Mouse (Mus musculus) midbrain, embryonic 13.5 days (tissue): Measurements from ENCODE around the gene Zfp612. TPM values are rescaled to one million over a fixed set of nuclear protein-coding genes. Genes with fewer than 3 reads are reported as not detected.

Experiments
- ATAC-seq: fragments of 200-750 bp; cut with Nextera tagmentation; 2 replicates; pipeline ENCODE4 v1.8.0; 2017; ENCODE audit warnings: mild to moderate bottlenecking, moderate TSS enrichment, moderate library complexity
- H3K27ac ChIP-seq: fragments of 300-500 bp; sonication (generic); 2 replicates; pipeline ENCODE4 v1.5.1; 2015; ENCODE audit warnings: inconsistent platforms, mild to moderate bottlenecking, moderate library complexity
- H3K27me3 ChIP-seq: fragments of 300-500 bp; sonication (generic); 2 replicates; pipeline ENCODE4 v1.6.1; 2015; ENCODE audit warnings: mild to moderate bottlenecking, inconsistent platforms
- H3K36me3 ChIP-seq: fragments of 300-500 bp; sonication (generic); 2 replicates; pipeline ENCODE4 v1.6.1; 2015; ENCODE audit warnings: mild to moderate bottlenecking, inconsistent platforms
- H3K4me1 ChIP-seq: fragments of 300-500 bp; sonication (generic); replicated peaks from 2 replicates; pipeline ENCODE4 v1.6.1; 2015; ENCODE audit warnings: inconsistent platforms
- H3K4me2 ChIP-seq: fragments of 300-500 bp; sonication (generic); replicated peaks from 2 replicates; pipeline ENCODE4 v1.6.1; 2015; ENCODE audit warnings: moderate library complexity, mild to moderate bottlenecking, inconsistent platforms
- H3K4me3 ChIP-seq: fragments of 300-500 bp; sonication (generic); replicated peaks from 2 replicates; pipeline ENCODE4 v1.5.1; 2015; ENCODE audit warnings: mild to moderate bottlenecking, inconsistent platforms
- H3K9ac ChIP-seq: fragments of 300-500 bp; sonication (generic); replicated peaks from 2 replicates; pipeline ENCODE4 v1.6.1; 2015; ENCODE audit warnings: mild to moderate bottlenecking, inconsistent platforms
- H3K9me3 ChIP-seq: fragments of 300-500 bp; sonication (generic); 2 replicates; pipeline ENCODE4 v1.6.1; 2016; ENCODE audit warnings: mild to moderate bottlenecking, inconsistent platforms
- WGBS: fragments of 180-500 bp; shearing (Covaris S2); methylation state at CpG from one replicate; pipeline ENCODE4 v1.1.7; 2015; 5-methylcytosine and 5-hydroxymethylcytosine counted together
- polyA plus RNA-seq: library from polyadenylated mRNA; unstranded; fragments of >200 nt; fragmentation: Nextera tagmentation; extraction: Ambion mirVana; gene quantifications from 2 replicates; pipeline ENCODE4 v1.2.1, GENCODE M21; 2015

Gene Zfp612
- polyA plus RNA-seq, 1 experiment from 2014 or later = 20.3 TPM

DNA sequence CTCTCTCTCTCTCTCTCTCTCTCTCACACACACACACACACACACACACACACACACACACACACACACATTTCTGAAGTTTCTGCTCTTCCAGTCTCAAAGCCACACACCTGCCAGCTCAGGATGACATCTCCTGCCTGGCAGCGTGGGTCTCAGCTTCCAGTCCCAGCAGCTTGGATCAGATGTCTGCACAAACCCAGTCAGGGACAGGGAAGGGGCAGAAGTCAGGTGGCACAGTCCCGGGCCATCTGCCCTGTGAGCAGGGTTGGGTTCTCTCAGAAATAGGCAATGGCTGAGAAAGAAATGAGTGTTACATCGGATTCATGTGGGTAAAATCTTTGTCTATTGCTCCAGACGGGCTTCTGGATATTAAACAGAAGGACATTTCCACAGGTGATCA lies 61.2 kb downstream of the Zfp612 start:
- H3K4me2 ChIP-seq = no peak overlapping the region
- no peak overlapping the region for H3K27ac ChIP-seq
- no peaks in the 10 kb centered on the region for H3K36me3 ChIP-seq
- no peaks in the 10 kb centered on the region for H3K9me3 ChIP-seq
- no peak overlapping the region for H3K4me3 ChIP-seq
- no peaks in the 10 kb centered on the region for H3K27me3 ChIP-seq
- ATAC-seq = no peak
- H3K9ac ChIP-seq = no peak overlapping the region
- WGBS = 68% methylated on average over 4 of the region's 4 CpGs
- H3K4me1 ChIP-seq = no peaks in the 10 kb centered on the region

Other genes with a start within 250 kb of the Zfp612 start
- gene Phlpp2, start 211.2 kb upstream of the Zfp612 start, polyA plus RNA-seq = 3.8 and 3.9 TPM in 2 replicates
- 1.1 and 1.3 TPM in 2 replicates for gene Marveld3, start 117.5 kb upstream of the Zfp612 start, polyA plus RNA-seq
- gene Tat, start 89.3 kb upstream of the Zfp612 start, polyA plus RNA-seq = not detected in 2 replicates
- not detected in 2 replicates for gene Chst4, start 40.0 kb upstream of the Zfp612 start, polyA plus RNA-seq
- not detected in 2 replicates for gene Gm21964, start 21.5 kb downstream of the Zfp612 start, polyA plus RNA-seq
- gene Gm17720, start 23.0 kb downstream of the Zfp612 start, polyA plus RNA-seq = not detected in 2 replicates
- gene Calb2, start 88.5 kb downstream of the Zfp612 start, polyA plus RNA-seq = 39.6 and 57.6 TPM in 2 replicates
- 12.8 and 14.6 TPM in 2 replicates for gene Cmtr2, start 135.9 kb downstream of the Zfp612 start, polyA plus RNA-seq
- 0.26 and 0.34 TPM in 2 replicates for gene Hydin, start 187.2 kb downstream of the Zfp612 start, polyA plus RNA-seq